Mouse (Mus musculus) heart, adult 9 months (tissue): ENCODE measurements at regions not wholly inside any gene's neighbourhood (a gene's known extent, or its start where the extent isn't known, plus 50 kb on each side); places are given as distances from the start of the nearest gene placed in this dataset.
A peak's percentile ranks its signal among the peaks of the same experiment; 100 is the strongest.

Experiments
- DNase-seq, 2 experiments: peaks; one replicate each; pipeline ENCODE4 v3.0.0; 2022; ENCODE audit warnings: low spot score in 2 of 2

GRCm38 (mm10) chr17:15194894-15195461, 153.6 kb upstream of the Gm3448 start:
- DNase-seq = no peak

GRCm38 (mm10) chr17:15193831-15194230, 152.5 kb upstream of the Gm3448 start:
- DNase-seq = no peak

GRCm38 (mm10) chr17:15192840-15193239, 151.5 kb upstream of the Gm3448 start:
- DNase-seq = peak; percentile 50 to 68

- DNase-seq = no peak
Measured at GRCm38 (mm10) chr17:15185217-15185616, 143.9 kb upstream of the Gm3448 start.

GRCm38 (mm10) chr17:15183800-15184199, 142.5 kb upstream of the Gm3448 start:
- no peak for DNase-seq

GRCm38 (mm10) chr17:15182105-15182504, 140.8 kb upstream of the Gm3448 start:
- no peak for DNase-seq

GRCm38 (mm10) chr17:15180223-15180860, 139.0 kb upstream of the Gm3448 start:
- DNase-seq = no peak

GRCm38 (mm10) chr17:15179411-15179951, 138.1 kb upstream of the Gm3448 start:
- no peak for DNase-seq

- DNase-seq = no peak
Measured at GRCm38 (mm10) chr17:15177390-15177789, 136.1 kb upstream of the Gm3448 start.

GRCm38 (mm10) chr17:15174354-15174953, 133.1 kb upstream of the Gm3448 start:
- DNase-seq = no peak

- no peak for DNase-seq
Measured at GRCm38 (mm10) chr17:15167927-15168326, 126.6 kb upstream of the Gm3448 start.

GRCm38 (mm10) chr17:15157693-15158333, 116.5 kb upstream of the Gm3448 start:
- DNase-seq = no peak

GRCm38 (mm10) chr17:15152996-15153735, 111.8 kb upstream of the Gm3448 start:
- DNase-seq = no peak

GRCm38 (mm10) chr17:15152477-15152876, 111.1 kb upstream of the Gm3448 start:
- DNase-seq = no peak

GRCm38 (mm10) chr17:15151695-15152094, 110.4 kb upstream of the Gm3448 start:
- DNase-seq = no peak

- DNase-seq = no peak
Measured at GRCm38 (mm10) chr17:15146607-15147006, 105.3 kb upstream of the Gm3448 start.

- no peak for DNase-seq
Measured at GRCm38 (mm10) chr17:15145191-15145968, 104.0 kb upstream of the Gm3448 start.

GRCm38 (mm10) chr17:15140391-15140790, 99.1 kb upstream of the Gm3448 start:
- no peak for DNase-seq
